Mouse (Mus musculus) brain, embryonic 14.5 days (tissue): ENCODE measurements around the gene Atoh7.

ENCODE experiments used
- CTCF ChIP-seq: fragments of 200-500 bp; IDR thresholded peaks from 2 replicates; pipeline ENCODE4 v1.5.1; 2012; ENCODE audit warnings: inconsistent platforms, mild to moderate bottlenecking, moderate library complexity, borderline replicate concordance; ENCODE audit not compliant: insufficient read depth, insufficient read length; ENCODE audit errors: extremely low read depth
- POLR2A ChIP-seq: fragments of 200-500 bp; IDR thresholded peaks from 2 replicates; pipeline ENCODE4 v1.6.1; 2012; ENCODE audit warnings: mild to moderate bottlenecking, inconsistent platforms, borderline replicate concordance; ENCODE audit not compliant: poor library complexity, insufficient read depth, insufficient read length, severe bottlenecking; ENCODE audit errors: extremely low read depth

DNA sequence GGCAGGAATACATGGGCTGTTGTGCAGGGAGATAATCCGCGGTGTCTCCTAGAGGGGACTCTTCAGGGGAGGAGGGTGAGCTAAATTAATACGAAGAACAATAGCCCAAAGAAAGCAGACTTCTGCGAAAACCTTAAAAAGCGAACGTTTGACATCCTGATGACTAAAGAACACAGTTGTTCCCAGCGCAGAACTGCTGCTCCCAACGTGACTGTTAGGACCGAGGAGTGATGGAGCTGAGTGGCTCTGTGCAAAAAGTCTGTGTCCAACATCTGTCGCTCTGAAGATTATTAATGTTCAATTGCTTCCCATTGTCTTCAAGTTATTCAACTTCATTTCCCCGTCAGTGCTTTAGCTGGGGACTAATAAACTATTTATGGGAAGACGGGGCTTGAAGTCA, 1.3 kb upstream of the Atoh7 start:
- TF ChIP-seq CTCF (no peak), POLR2A (no peak)
